Mouse (Mus musculus): ENCODE results near the gene Naif1. TPM values are rescaled to one million over a fixed set of nuclear protein-coding genes. Genes with fewer than 3 reads are reported as not detected.

Gene Naif1
- polyA plus RNA-seq, 1 experiment from 2014 or later, result 5.2 TPM

- Histone ChIP-seq H3K36me3 (no peaks in the 10 kb centered on the region), H3K27ac (replicated peaks) (no peak overlapping the region), H3K27me3 (no peaks in the 10 kb centered on the region; the same call in 1 of the 2 replicates), H3K4me1 (no peaks in the 10 kb centered on the region), H3K9ac (replicated peaks) (no peak overlapping the region), H3K4me3 (no peak overlapping the region), H3K9me3 (no peaks in the 10 kb centered on the region), H3K4me2 (replicated peaks) (no peak overlapping the region)
- 79% methylated on average over 12 of the region's 12 CpGs for WGBS
- no peak for ATAC-seq (ENCODE audit: low FRiP score, low read depth)
Observed at GRCm38 (mm10) chr2:32493301-32493701, 43.0 kb downstream of the Naif1 start.

GRCm38 (mm10) chr2:32494522-32494921 is 44.3 kb downstream of the Naif1 start:
- 62% methylated on average over 2 of the region's 2 CpGs for WGBS
- no peak for ATAC-seq (ENCODE audit: low FRiP score, low read depth)
- no peaks in the 10 kb centered on the region for H3K9me3 ChIP-seq

GRCm38 (mm10) chr2:32495185-32495726 is 45.0 kb downstream of the Naif1 start:
- Histone ChIP-seq H3K4me1 (no peaks in the 10 kb centered on the region), H3K27me3 (no peaks in the 10 kb centered on the region; the same call in 1 of the 2 replicates), H3K9ac (replicated peaks) (no peak overlapping the region), H3K4me2 (replicated peaks) (no peak overlapping the region), H3K27ac (replicated peaks) (no peak overlapping the region), H3K9me3 (no peaks in the 10 kb centered on the region), H3K36me3 (no peaks in the 10 kb centered on the region), H3K4me3 (no peak overlapping the region)
- WGBS, result 86% methylated on average over 20 of the region's 20 CpGs
- ATAC-seq (ENCODE audit: low FRiP score, low read depth), result no peak

More at GRCm38 (mm10) chr2:32494522-32494921, 44.3 kb downstream of the Naif1 start:
- H3K36me3 ChIP-seq, result no peaks in the 10 kb centered on the region
- H3K4me3 ChIP-seq, result no peak overlapping the region
- H3K4me2 ChIP-seq (replicated peaks), result no peak overlapping the region
- no peaks in the 10 kb centered on the region; the same call in 1 of the 2 replicates for H3K27me3 ChIP-seq
- no peaks in the 10 kb centered on the region for H3K4me1 ChIP-seq
- H3K27ac ChIP-seq (replicated peaks), result no peak overlapping the region
- no peak overlapping the region for H3K9ac ChIP-seq (replicated peaks)

GRCm38 (mm10) chr2:32496190-32496589 is 45.9 kb downstream of the Naif1 start:
- ATAC-seq (ENCODE audit: low FRiP score, low read depth), result no peak
- Histone ChIP-seq H3K4me3 (no peak overlapping the region), H3K9ac (replicated peaks) (no peak overlapping the region), H3K36me3 (no peaks in the 10 kb centered on the region), H3K27ac (replicated peaks) (no peak overlapping the region), H3K9me3 (no peaks in the 10 kb centered on the region), H3K4me1 (no peaks in the 10 kb centered on the region), H3K27me3 (no peaks in the 10 kb centered on the region; the same call in 1 of the 2 replicates), H3K4me2 (replicated peaks) (no peak overlapping the region)
- WGBS, result 74% methylated on average over 5 of the region's 5 CpGs

- Histone ChIP-seq H3K4me3 (no peak overlapping the region), H3K27me3 (no peaks in the 10 kb centered on the region; the same call in 1 of the 2 replicates)
- WGBS, result 95% methylated on average over 4 of the region's 4 CpGs
Observed at GRCm38 (mm10) chr2:32499365-32499764, 49.1 kb downstream of the Naif1 start.

GRCm38 (mm10) chr2:32500461-32500860 is 50.2 kb downstream of the Naif1 start:
- WGBS, result 82% methylated on average over 5 of the region's 5 CpGs

More at GRCm38 (mm10) chr2:32499365-32499764, 49.1 kb downstream of the Naif1 start:
- ATAC-seq (ENCODE audit: low FRiP score, low read depth), result no peak
- no peaks in the 10 kb centered on the region for H3K4me1 ChIP-seq
- H3K9me3 ChIP-seq, result no peaks in the 10 kb centered on the region
- no peak overlapping the region for H3K4me2 ChIP-seq (replicated peaks)
- no peak overlapping the region for H3K27ac ChIP-seq (replicated peaks)
- H3K36me3 ChIP-seq, result no peaks in the 10 kb centered on the region
- no peak overlapping the region for H3K9ac ChIP-seq (replicated peaks)

GRCm38 (mm10) chr2:32501754-32502324 is 51.6 kb downstream of the Naif1 start:
- no peaks in the 10 kb centered on the region for H3K9me3 ChIP-seq
- H3K36me3 ChIP-seq, result no peaks in the 10 kb centered on the region
- H3K4me1 ChIP-seq, result no peaks in the 10 kb centered on the region
- no peaks in the 10 kb centered on the region for H3K27me3 ChIP-seq
- WGBS, result 74% methylated on average over 5 of the region's 5 CpGs
- no peak for ATAC-seq (ENCODE audit: low FRiP score, low read depth)
- H3K4me2 ChIP-seq (replicated peaks), result no peak overlapping the region
- no peak overlapping the region for H3K4me3 ChIP-seq
- no peak overlapping the region for H3K27ac ChIP-seq (replicated peaks)
- H3K9ac ChIP-seq (replicated peaks), result no peak overlapping the region

More at GRCm38 (mm10) chr2:32500461-32500860, 50.2 kb downstream of the Naif1 start:
- no peaks in the 10 kb centered on the region for H3K27me3 ChIP-seq
- no peak overlapping the region for H3K4me2 ChIP-seq (replicated peaks)
- no peaks in the 10 kb centered on the region for H3K9me3 ChIP-seq
- H3K9ac ChIP-seq (replicated peaks), result no peak overlapping the region
- no peaks in the 10 kb centered on the region for H3K36me3 ChIP-seq
- H3K4me1 ChIP-seq, result no peaks in the 10 kb centered on the region
- no peak overlapping the region for H3K27ac ChIP-seq (replicated peaks)
- ATAC-seq (ENCODE audit: low FRiP score, low read depth), result no peak
- H3K4me3 ChIP-seq, result no peak overlapping the region

GRCm38 (mm10) chr2:32502843-32503242 is 52.6 kb downstream of the Naif1 start:
- Histone ChIP-seq H3K9me3 (no peaks in the 10 kb centered on the region), H3K27ac (replicated peaks) (no peak overlapping the region), H3K4me2 (replicated peaks) (no peak overlapping the region), H3K9ac (replicated peaks) (no peak overlapping the region), H3K4me1 (no peaks in the 10 kb centered on the region), H3K27me3 (0 out of 2 replicates have a peak, but pooled peaks cover 3% of the 10 kb centered on the region), H3K4me3 (no peak overlapping the region), H3K36me3 (no peaks in the 10 kb centered on the region)
- 88% methylated on average over 12 of the region's 12 CpGs for WGBS
- ATAC-seq (ENCODE audit: low FRiP score, low read depth), result no peak

- Histone ChIP-seq H3K27me3 (0 out of 2 replicates have a peak, but pooled peaks cover 3% of the 10 kb centered on the region), H3K4me2 (replicated peaks) (no peak overlapping the region), H3K36me3 (no peaks in the 10 kb centered on the region), H3K9ac (replicated peaks) (no peak overlapping the region), H3K27ac (replicated peaks) (no peak overlapping the region), H3K4me1 (no peaks in the 10 kb centered on the region), H3K4me3 (no peak overlapping the region), H3K9me3 (no peaks in the 10 kb centered on the region)
- no peak for ATAC-seq (ENCODE audit: low FRiP score, low read depth)
- 79% methylated on average over 3 of the region's 3 CpGs for WGBS
Observed at GRCm38 (mm10) chr2:32503588-32503987, 53.3 kb downstream of the Naif1 start.

- Histone ChIP-seq H3K4me1 (no peaks in the 10 kb centered on the region), H3K4me3 (no peak overlapping the region), H3K9ac (replicated peaks) (no peak overlapping the region), H3K27ac (replicated peaks) (no peak overlapping the region), H3K36me3 (no peaks in the 10 kb centered on the region), H3K9me3 (no peaks in the 10 kb centered on the region), H3K27me3 (0 out of 2 replicates have a peak, but pooled peaks cover 3% of the 10 kb centered on the region), H3K4me2 (replicated peaks) (no peak overlapping the region)
- ATAC-seq (ENCODE audit: low FRiP score, low read depth), result no peak
- 98% methylated on average over 2 of the region's 2 CpGs for WGBS
Observed at GRCm38 (mm10) chr2:32505536-32505935, 55.3 kb downstream of the Naif1 start.

Measured in midbrain, embryonic 12.5 days (tissue).